Mouse (Mus musculus) cerebellum, adult (tissue): ENCODE data around the gene Gm45623.

Experiments
- ATAC-seq: cut with Nextera tagmentation; 2 replicates; pipeline ENCODE4 v1.9.2; 2017; ENCODE audit warnings: mild to moderate bottlenecking, moderate library complexity, mixed read lengths; ENCODE audit not compliant: insufficient number of reproducible peaks, low FRiP score, low TSS enrichment

The Gm45623 gene

DNA sequence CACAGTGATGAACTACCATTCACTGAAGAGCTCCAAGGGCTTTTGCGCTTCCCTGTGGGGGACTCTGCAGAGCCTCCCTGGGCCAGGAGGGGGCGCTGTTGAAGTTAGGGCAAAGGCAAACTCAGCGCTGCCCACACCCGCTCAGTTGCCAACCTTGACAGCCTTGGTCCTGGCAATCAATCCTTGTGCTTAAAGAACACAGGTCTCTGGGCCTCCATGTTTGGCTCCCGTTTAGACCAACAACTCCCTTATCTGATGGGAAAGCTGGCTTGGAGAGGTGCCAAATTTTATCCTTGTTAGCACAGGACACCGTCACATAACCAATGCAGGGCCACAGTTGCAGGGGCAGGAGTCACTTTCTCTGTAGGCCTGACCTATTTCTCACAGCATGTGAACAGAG lies 2.2 kb upstream of the Gm45623 start:
- no peak for ATAC-seq

DNA sequence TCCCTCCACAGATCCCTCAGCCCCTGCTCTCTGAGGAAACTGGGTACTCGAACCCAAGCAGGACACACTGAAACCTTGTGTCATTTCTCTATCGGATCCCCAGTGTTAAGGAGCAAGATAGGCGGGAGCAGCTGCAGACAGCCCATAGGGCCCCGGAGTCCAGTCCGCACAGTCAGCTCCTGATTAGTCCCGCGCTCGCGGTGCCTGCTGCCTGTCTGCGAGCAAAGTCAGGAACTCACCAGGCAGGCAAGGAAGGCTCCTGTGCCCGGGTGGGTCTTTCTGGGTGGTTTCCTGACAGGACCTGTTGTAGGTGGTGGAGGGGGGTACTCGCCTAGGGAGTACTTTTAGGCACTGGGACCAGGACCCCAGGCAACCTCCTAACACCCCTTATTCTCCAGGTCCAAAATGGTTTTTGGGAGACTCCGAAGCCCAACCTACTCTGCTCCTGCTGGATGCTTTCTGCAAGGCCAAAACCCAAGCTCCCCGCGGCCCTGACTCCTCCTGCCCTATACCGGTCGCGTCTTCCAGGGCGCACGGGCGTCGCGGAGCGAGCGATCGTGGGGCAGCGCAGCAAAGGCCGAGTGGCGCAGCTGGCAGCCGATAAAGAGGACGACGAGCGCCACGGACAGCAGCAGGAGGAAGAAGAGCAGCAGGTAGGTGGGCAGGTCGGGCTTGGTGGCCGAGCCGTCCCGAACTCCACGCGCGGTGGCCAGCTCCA lies 994 bp downstream of the Gm45623 start:
- ATAC-seq: no peak

- ATAC-seq: no peak
Measured at GRCm38 (mm10) chr13:56751774-56752173, 1.9 kb downstream of the Gm45623 start.

DNA sequence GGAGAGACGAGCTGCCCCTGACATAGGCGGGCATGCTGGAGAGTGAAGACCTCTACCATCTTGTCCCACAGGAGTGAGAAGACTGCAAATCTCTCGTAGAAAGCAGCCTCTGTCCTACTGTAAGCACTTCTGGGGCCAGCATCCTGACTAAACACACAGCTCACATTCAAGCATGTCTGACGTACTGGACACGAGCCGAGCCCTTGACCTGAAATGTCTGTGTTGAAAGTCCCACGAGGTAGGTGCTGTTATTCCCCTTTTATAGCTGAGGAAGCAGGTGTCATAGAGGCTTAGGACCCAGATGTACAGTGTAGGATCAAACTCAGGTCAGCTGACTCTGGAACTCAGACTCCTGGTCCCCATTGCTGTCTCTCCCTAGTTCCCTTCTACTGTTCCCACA lies 4.2 kb downstream of the Gm45623 start:
- no peak for ATAC-seq

- ATAC-seq: no peak
Measured at GRCm38 (mm10) chr13:56747554-56747953, 6.1 kb downstream of the Gm45623 start.

DNA sequence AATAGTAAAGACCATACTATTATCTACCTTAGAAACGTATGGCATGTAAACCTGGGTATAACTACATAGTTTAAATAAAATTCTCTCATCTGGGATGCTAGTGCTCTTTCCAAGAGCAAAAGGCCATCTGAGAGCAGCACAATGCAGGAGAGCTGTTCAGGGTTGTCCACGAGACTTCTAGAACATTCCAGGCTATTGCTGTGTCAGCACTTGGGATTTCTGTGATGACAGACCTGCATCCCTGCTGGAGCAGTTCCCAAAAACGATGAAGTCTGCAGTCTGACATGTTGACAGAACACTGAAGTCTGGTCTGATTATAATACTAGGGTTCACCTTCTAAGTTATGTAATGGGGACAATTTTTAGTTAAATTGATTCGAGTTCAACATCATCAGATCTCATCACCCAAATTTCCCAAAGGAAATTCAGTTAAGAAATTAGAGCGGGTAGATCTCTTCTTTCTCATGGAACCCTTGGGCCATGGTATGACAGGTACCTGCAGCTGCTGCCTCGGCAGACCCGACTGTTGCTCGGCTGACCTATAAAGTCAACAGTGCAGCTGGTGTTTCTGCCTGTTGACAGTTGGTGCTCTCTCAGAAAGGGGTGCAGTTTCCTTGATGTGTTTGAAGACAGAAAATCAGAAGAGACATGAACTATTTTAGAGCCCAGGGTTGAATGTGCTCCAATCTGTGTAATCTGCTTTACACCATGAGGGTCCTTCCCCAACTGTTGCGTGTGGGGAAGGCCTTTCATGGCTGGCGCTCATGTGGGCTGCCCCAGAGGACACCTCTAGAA lies 6.7 kb downstream of the Gm45623 start:
- no peak for ATAC-seq

DNA sequence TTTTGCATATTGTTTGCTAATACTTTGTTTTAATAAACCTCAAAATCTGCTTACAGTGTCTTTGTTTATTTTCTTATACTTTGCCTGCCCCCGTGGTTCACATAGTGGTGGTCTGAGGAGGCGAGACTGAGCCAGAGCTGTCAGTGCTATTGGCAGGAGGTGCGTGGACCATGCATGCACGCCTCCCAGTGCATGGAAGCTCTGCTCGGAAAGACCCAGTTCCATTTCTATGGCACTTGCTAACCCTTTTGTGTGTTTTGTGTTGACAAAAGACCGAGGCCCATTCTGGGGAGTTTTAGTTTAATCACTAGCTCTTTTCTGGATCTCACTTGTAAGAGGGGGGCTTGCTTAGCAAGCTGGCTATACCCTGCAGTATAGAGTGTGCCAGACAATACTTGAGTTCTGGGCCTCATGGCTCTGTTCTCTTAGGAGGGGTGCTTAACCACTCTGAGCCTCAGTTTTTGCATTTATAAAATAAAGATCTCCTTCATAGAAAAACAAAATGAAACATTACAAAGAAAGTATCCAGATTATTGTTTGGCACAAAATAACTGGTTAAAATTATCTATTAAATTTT lies 11.2 kb downstream of the Gm45623 start:
- no peak for ATAC-seq

DNA sequence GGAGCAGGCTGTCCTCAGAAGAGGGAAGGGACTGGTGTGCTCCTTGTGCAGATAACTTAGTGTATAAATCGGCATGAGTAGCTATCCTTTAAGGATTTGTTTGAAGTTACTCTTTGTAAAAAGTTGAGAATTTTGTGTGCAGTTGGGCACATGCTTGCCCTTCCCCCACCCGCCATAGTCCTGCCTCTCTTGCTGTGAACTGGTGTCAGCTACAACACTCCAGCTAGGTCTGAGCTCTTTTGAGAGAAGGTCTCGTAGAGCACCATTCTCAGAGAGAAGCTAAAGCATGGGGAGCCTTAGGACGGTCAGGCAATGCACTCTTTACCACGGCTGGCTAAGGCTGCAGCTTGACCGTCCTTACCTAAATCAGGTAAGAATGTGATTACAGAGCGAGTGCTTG lies 11.9 kb downstream of the Gm45623 start:
- ATAC-seq: no peak

- no peak for ATAC-seq
Measured at GRCm38 (mm10) chr13:56740496-56740895, 13.1 kb downstream of the Gm45623 start.

- ATAC-seq: no peak
Measured at GRCm38 (mm10) chr13:56739556-56739955, 14.1 kb downstream of the Gm45623 start.

- no peak for ATAC-seq
Measured at GRCm38 (mm10) chr13:56735212-56735875, 18.3 kb downstream of the Gm45623 start.

DNA sequence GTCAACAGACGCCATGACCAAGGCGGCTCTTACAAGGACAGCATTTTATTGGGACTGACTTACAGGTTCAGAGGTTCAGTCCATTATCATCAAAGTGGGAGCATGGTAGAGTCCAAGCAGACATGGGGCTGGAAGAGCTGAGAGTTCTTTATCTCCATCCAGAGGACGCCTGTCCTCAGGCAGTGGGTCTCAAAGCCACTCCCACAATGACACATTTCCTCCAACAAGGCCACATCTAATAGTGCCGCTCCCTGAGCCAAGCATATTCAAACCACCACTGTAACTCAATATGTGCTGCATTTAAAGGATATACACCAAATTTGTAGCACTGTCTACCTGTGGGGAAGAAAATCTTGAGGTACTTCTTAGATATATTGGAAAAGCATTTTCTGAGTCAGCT lies 19.0 kb downstream of the Gm45623 start:
- no peak for ATAC-seq

GRCm38 (mm10) chr13:56729046-56729445 lies 24.6 kb downstream of the Gm45623 start:
- ATAC-seq: no peak

GRCm38 (mm10) chr13:56726551-56726950 lies 27.1 kb downstream of the Gm45623 start:
- no peak for ATAC-seq

GRCm38 (mm10) chr13:56712221-56712620 lies 41.4 kb downstream of the Gm45623 start:
- no peak for ATAC-seq

- ATAC-seq: no peak
Measured at GRCm38 (mm10) chr13:56710620-56711019, 43.0 kb downstream of the Gm45623 start.

DNA sequence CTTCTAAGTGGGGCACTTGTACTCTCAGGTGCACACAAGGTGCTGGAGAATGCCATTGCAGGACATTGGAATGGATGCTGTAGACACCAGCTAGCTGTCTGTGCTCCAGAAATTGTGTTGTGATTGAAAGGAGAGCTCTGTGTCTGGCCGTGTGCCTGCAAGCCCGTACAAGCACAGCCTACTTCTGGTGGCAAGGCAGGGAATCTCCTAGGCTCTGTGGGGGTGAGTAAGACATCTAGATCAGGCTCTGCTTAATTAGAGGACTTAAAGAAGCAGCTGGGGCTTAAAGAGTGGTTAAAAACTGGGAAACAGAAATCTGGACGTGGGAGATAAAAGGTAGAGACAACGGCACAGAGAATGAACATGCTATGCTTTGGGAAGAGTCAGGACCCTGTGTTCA lies 46.0 kb downstream of the Gm45623 start:
- no peak for ATAC-seq

DNA sequence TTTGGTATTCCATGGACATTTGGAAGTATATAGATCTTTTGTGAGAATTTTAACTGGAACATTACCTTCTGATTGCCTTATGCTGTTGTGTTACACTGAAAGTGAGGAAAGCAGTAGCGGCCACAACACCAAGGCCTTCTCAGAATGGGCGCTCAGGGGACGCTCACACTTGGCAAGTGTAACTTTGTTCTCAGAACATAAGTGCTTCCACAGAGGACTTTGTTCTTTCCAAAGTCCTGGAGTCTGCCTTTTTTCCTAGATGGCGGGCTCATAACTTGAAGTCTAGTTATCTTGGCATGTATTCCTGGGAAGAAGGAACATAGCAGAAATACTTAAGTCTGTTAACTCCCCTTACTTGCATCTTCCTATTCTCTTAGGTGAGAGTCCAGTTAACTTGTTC lies 46.5 kb downstream of the Gm45623 start:
- ATAC-seq: no peak

GRCm38 (mm10) chr13:56704596-56704995 lies 49.0 kb downstream of the Gm45623 start:
- no peak for ATAC-seq

GRCm38 (mm10) chr13:56703871-56704321 lies 49.7 kb downstream of the Gm45623 start:
- ATAC-seq: no peak
